Mouse (Mus musculus): ENCODE data around the gene Gins2.

The Gins2 gene

DNA sequence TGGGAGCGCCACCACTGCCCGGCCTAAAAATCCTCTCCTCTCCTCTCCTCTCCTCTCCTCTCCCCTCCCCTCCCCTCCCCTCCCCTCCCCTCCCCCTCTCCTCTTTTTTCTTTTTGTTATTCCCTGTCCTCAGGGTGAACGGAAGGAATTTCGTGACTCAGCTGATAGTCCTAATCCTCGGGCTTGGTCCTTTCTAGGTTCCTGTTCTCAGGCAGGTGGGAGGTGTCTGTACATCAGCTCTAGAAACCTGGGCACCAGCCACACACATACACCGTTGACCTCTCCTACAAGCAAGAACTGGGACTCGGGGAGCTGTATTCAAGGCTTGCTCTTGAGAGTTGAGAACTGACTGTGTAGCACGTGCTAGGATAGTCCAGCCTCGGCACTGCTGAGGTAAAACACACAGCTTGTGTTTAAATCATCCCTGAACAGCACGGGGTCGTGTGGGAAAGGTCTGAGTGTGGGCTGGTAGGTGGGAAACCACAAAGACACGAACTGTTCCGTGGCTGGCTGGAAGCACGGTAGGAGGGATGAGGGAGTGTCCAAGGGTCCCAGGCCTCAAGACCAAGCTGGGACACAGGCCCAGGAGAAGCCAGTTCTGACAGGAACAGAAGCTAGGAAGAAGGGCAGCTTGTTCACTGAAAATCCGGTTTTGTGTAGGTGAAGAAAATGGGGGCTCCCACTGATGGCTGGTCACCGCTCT lies 58.0 kb downstream of the Gins2 start:
- DNase-seq (ENCODE audit: low read depth, low spot score), result no peak

DNA sequence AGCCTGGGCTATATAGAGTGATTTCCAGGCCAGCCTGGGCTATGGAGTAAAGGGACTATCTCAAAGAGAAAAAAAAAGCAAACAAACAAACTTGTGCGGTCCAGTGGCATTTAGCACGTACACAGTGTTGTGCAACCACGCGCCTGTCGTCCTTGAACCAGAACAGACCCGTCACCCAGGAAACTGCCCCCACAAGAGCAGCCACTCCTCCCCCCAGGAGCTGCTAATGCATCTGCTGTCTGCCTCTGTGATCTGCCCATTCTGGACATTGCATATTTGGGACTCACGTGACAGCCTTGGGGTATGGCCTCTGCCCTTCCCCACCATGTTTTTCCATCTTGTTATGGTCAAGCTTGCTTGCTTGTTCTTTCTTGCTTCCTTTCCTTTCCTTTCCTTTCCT lies 59.9 kb downstream of the Gins2 start:
- no peak for DNase-seq (ENCODE audit: low read depth, low spot score)

Data from skeletal muscle tissue, adult 2 months (tissue).